Mouse (Mus musculus) stomach, embryonic 14.5 days (tissue): ENCODE data around the gene Pde4b. TPM values are rescaled to one million over a fixed set of nuclear protein-coding genes. Genes with fewer than 3 reads are reported as not detected.
"Not testable (repeated sequence)": the region's sequence is repeated elsewhere in the genome, so short reads cannot be mapped to it uniquely, and the experiment has no call there.

Experiments
- ATAC-seq: fragments of 200-750 bp; cut with Nextera tagmentation; 2 replicates; pipeline ENCODE4 v1.8.0; 2017; ENCODE audit warnings: low read depth, moderate TSS enrichment; ENCODE audit not compliant: insufficient number of reproducible peaks, insufficient read depth, low FRiP score
- H3K27ac ChIP-seq: fragments of 300-500 bp; sonication (generic); 2 replicates; pipeline ENCODE4 v1.5.1; 2014; ENCODE audit warnings: mild to moderate bottlenecking, low read length, moderate library complexity, mixed read lengths
- H3K27me3 ChIP-seq: fragments of 300-500 bp; sonication (generic); 2 replicates; pipeline ENCODE4 v1.6.1; 2014; ENCODE audit warnings: low read length, control low read depth, mixed read lengths; ENCODE audit not compliant: control insufficient read depth, insufficient read depth
- H3K36me3 ChIP-seq: fragments of 300-500 bp; sonication (generic); 2 replicates; pipeline ENCODE4 v1.6.1; 2014; ENCODE audit warnings: mild to moderate bottlenecking, control low read depth, low read length, moderate library complexity, mixed read lengths; ENCODE audit not compliant: control insufficient read depth, insufficient read depth
- H3K4me1 ChIP-seq: fragments of 300-500 bp; sonication (generic); 2 replicates; pipeline ENCODE4 v1.6.1; 2014; ENCODE audit warnings: low read length, control low read depth, mixed read lengths; ENCODE audit not compliant: control insufficient read depth, insufficient read depth
- H3K4me2 ChIP-seq: fragments of 300-500 bp; sonication (generic); replicated peaks from 2 replicates; pipeline ENCODE4 v1.6.1; 2014; ENCODE audit warnings: low read depth, low read length, control low read depth
- H3K4me3 ChIP-seq: fragments of 300-500 bp; sonication (generic); 2 replicates; pipeline ENCODE4 v1.5.1; 2014; ENCODE audit warnings: low read depth, low read length, control low read depth
- H3K9ac ChIP-seq: fragments of 300-500 bp; sonication (generic); replicated peaks from 2 replicates; pipeline ENCODE4 v1.6.1; 2014; ENCODE audit warnings: low read depth, mild to moderate bottlenecking, control low read depth, low read length, moderate library complexity, mixed read lengths
- H3K9me3 ChIP-seq: fragments of 300-500 bp; sonication (generic); 2 replicates; pipeline ENCODE4 v1.6.1; 2016; ENCODE audit warnings: low read depth, low read length, control low read depth; ENCODE audit not compliant: control insufficient read depth
- WGBS: fragments of 180-500 bp; shearing (Covaris S2); extraction: QIAGEN DNeasy Blood & Tissue Kit; methylation state at CpG from one replicate; pipeline ENCODE4 v1.1.7; 2014; 5-methylcytosine and 5-hydroxymethylcytosine counted together
- polyA plus RNA-seq: library from polyadenylated mRNA; unstranded; fragments of >200 nt; fragmentation: Nextera tagmentation; extraction: Ambion mirVana; gene quantifications from 2 replicates; pipeline ENCODE4 v1.2.1, GENCODE M21; 2014

The Pde4b gene
- 16.5 and 18.5 TPM in 2 replicates for polyA plus RNA-seq

DNA sequence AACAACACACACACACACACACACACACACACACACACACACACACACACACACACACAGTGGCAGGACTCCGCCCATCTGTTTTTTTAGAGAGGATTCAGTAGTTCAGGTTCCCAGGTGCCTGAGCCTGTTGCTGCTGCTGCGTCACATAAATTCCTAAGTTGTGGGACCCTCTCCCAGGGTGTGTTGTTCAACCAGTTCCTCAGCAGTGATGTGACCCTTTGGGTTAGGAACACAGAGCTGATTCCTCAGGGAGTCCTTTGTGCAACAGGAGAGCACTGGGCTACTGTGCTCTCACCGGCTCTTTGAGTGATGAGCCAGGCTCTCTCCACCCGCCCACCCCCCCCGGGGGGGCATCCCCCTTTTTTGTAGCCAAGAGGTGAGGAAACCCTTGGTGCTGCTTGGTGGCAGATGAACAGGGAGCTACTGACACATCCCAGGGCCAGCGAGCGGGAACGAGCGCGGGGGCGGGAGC lies at the start of gene Pde4b:
Gene Pde4b (plus strand): TSS at position 453 of the 475 bp plus-strand sequence.
- Histone ChIP-seq H3K4me2 (peak within 1 kb of the TSS; percentile 82), H3K4me1 (no peaks in the 10 kb centered on the region), H3K27ac (no peak within 1 kb of the TSS), H3K36me3 (no peaks in the 10 kb centered on the region), H3K4me3 (peak within 1 kb of the TSS; percentile 44), H3K9ac (peak within 1 kb of the TSS; percentile 25; the same call in 1 of the 2 replicates), H3K9me3 (no peaks in the 10 kb centered on the region), H3K27me3 (peaks cover 7% of the 10 kb centered on the region; the same call in 1 of the 2 replicates)
- WGBS = 7% methylated on average over 11 of the region's 11 CpGs
- ATAC-seq = peak; percentile 61

DNA sequence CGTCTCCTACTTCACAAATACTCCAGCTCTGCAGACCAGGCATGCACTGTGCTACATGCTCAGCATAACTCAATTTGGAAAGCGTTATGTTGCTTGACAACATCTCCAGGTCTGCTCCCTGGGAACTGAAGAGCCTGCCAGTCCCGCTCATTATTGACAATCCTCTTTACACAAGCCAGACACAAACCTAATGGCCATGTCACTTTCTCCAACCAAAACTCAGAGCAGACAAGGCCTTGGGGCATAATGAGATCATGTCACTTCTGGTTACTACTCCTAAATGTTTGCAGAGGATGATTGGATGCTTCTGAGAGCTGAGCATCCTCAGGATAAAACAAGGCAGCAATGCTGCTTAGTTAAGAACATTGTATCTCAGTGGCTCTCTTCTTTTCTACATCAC lies 47.2 kb upstream of the Pde4b start:
- Histone ChIP-seq H3K4me1 (no peaks in the 10 kb centered on the region), H3K27me3 (no peaks in the 10 kb centered on the region), H3K36me3 (no peaks in the 10 kb centered on the region), H3K4me2 (no peak overlapping the region), H3K27ac (no peak overlapping the region), H3K9ac (no peak overlapping the region), H3K4me3 (no peak overlapping the region), H3K9me3 (no peaks in the 10 kb centered on the region)
- no peak for ATAC-seq
- WGBS = 70% methylated on average over 3 of the region's 3 CpGs

DNA sequence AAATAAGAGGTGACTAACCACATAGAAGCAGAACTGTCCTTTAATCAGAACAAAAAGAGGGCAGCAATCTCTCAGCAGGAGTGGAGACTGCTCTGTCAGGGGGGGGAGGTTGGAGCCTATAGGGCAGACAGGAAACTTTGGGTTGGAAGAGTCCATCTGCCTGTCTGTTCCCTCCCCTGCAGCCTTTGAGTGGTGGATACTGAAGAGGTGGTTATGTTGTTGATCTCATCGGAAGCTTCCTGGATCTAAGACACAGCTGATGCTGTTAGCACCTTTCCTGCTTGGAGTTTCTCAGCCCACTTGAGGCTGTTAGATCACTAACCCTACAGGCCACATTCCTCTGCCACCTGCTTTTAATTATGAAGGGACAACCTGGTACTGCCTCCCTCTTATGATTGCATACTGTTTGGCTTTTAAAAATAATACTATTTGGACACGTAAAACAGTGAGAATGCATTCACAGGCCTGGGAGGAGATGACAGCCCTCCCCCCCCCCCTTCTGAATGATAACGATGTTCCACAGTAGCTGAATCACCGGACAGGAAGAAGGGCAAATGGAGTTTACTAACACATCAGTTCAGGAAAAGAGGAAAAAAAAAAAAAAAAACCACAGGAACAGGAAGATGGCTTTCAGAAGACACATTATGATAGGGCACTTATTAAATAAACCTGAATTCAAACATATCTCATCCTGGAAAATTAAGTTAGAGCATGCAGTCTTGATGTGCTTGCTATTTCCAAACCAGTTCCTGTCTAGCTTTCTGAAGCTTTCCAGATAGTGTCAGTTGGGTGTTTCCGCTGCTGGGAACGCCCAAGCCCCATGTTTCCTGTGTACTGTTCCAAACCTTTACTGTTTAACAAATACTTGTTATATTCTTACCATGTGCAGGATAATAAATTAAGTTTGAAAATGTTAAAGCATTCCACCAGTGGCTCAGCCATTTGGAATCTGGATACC lies 41.9 kb upstream of the Pde4b start:
- H3K9ac ChIP-seq = no peak overlapping the region
- H3K27ac ChIP-seq = no peak overlapping the region
- no peaks in the 10 kb centered on the region for H3K27me3 ChIP-seq
- H3K4me3 ChIP-seq = no peak overlapping the region
- no peaks in the 10 kb centered on the region for H3K9me3 ChIP-seq
- H3K4me2 ChIP-seq = no peak overlapping the region
- no peaks in the 10 kb centered on the region for H3K36me3 ChIP-seq
- WGBS = 61% methylated on average over 6 of the region's 6 CpGs
- no peaks in the 10 kb centered on the region for H3K4me1 ChIP-seq
- no peak for ATAC-seq

DNA sequence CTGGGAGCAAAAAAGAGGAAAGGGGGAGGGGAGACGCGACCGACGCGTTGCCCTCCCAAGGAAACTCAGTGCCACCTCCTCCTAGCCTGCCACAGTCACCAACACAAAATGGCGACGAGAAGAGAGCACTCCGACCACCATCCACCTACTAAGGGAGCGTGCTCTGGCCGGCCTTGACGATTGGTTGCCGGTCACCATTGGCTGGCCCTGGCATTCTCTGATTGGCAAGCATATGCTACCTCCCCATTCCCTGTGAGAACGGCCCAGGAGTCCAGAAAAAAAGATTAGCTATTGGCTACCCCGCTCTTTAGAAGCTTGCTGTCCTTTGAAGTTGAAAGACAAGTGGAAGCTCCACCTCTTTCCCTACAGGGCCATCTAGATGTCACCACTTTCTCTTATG lies 38.0 kb upstream of the Pde4b start:
- H3K36me3 ChIP-seq, H3K9ac ChIP-seq, H3K4me2 ChIP-seq, H3K9me3 ChIP-seq, H3K4me1 ChIP-seq, H3K27ac ChIP-seq, H3K4me3 ChIP-seq, H3K27me3 ChIP-seq: not testable (repeated sequence)
- ATAC-seq = 0 out of 2 replicates have a peak, but pooled peaks have one; percentile 61
- WGBS = 95% methylated on average over 14 of the region's 14 CpGs

DNA sequence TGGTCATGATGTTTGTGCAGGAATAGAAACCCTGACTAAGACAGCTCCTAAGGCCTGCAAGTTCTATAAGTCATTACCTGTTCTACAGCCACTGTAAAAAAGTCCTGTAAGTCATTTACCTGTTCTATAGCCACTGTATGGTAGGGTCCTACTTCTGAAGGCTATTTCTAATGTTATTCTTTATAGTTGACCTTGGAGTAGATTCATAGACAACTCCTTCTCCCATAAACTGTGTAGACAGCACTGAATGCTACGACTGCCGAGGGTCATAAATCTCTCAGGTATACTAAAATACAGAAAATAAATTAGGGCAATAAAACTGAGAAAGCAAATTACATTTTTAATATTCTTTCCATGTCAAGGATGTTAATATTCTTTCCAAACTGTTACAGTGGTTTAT lies 26.0 kb upstream of the Pde4b start:
- no peak overlapping the region for H3K4me3 ChIP-seq
- H3K9ac ChIP-seq = no peak overlapping the region
- no peaks in the 10 kb centered on the region for H3K27me3 ChIP-seq
- no peaks in the 10 kb centered on the region for H3K4me1 ChIP-seq
- ATAC-seq = no peak
- H3K9me3 ChIP-seq = no peaks in the 10 kb centered on the region
- no peak overlapping the region for H3K27ac ChIP-seq
- no peaks in the 10 kb centered on the region for H3K36me3 ChIP-seq
- 83% methylated on average over 2 of the region's 2 CpGs for WGBS
- no peak overlapping the region for H3K4me2 ChIP-seq

DNA sequence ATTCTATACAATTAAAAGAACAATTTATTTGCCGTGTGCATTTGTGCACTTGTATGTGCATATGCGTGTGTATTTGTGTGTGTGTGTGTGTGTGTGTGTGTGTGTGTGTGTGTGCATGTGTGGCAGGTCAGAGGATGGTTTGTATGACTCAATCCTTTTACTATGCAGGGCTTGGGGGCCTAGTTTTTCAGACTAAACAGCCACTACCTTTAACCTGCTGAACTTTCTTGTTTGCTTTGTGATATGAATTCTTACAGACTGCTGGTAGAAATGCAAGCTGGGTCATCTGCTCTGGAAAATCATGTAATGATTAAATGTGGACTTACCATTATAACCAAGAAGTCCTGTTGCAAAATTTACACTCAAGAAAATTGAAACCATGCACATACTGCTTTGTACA lies 18.0 kb upstream of the Pde4b start:
- ATAC-seq = 0 out of 2 replicates have a peak, but pooled peaks have one; percentile 33
- no peak overlapping the region for H3K4me3 ChIP-seq

DNA sequence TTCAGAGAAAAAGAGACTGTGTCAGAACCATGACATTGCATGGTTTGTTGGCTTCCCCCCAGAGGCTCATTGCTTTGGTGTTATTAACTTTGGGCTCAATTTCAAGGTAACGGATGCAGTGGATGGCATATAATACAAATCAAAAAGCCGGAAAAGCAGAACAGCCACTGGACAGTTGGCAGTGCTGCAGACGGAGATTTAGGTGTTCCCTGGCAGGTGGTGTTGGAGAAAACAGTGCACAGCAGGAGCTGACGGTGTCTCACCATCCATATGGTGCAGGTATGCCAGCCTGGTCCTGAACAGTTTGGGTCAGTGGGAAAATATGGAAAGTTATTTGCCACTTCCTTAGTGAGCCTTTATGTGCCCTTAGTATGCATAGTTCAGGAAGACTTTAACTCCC lies 1.0 kb upstream of the Pde4b start:
- ATAC-seq = no peak

More for the DNA sequence above, 18.0 kb upstream of the Pde4b start:
- no peaks in the 10 kb centered on the region for H3K9me3 ChIP-seq
- no peak overlapping the region for H3K4me2 ChIP-seq
- H3K9ac ChIP-seq = no peak overlapping the region
- WGBS = 83% methylated on average over 2 of the region's 2 CpGs
- H3K27ac ChIP-seq = no peak overlapping the region
- H3K27me3 ChIP-seq = no peaks in the 10 kb centered on the region
- H3K4me1 ChIP-seq = no peaks in the 10 kb centered on the region
- H3K36me3 ChIP-seq = no peaks in the 10 kb centered on the region

DNA sequence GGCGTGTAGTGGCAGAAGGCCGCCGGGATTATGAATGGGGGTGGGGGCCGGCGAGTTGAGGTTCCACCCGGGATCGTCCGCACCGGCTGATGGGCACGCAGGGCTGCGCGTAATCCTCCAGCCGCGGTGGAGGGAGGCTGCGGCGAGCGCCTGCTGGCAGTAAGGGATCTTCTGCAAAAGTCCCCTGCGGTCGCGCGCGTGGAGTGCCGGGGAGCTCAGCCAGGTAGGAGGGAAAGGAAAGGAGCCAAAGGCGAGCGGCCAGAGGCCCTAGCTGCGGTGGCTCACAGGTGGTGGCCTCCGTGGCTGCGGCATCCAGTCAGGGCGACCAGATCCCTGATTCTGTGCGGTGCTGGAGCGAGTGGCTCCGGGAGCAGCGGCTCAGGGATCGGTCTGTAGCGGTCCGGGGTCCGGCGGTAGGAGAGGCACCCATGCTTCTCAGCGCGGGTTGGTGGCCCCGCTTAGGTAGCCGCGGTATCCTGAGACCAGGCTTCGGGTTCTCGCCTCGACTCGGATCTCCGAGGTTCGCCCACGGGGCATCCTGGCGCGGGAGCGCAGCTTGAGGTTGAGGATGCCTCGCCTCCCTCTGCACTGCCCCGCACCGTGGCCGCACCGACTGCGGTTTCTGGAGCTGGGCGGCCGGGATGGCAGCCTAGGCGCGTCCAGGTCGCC lies 357 bp downstream of the Pde4b start:
- Histone ChIP-seq H3K4me3 (peak overlapping the region; percentile 44), H3K27me3 (peaks cover 7% of the 10 kb centered on the region; the same call in 1 of the 2 replicates), H3K9ac (peak overlapping the region; percentile 25; the same call in 1 of the 2 replicates), H3K4me2 (peak overlapping the region; percentile 82), H3K9me3 (no peaks in the 10 kb centered on the region), H3K36me3 (no peaks in the 10 kb centered on the region), H3K4me1 (no peaks in the 10 kb centered on the region), H3K27ac (no peak overlapping the region)
- peak; percentile 67 for ATAC-seq
- under 1% methylated on average over 63 of the region's 64 CpGs for WGBS

More for the DNA sequence above, 1.0 kb upstream of the Pde4b start:
- Histone ChIP-seq H3K9me3 (no peaks in the 10 kb centered on the region), H3K27ac (no peak overlapping the region), H3K27me3 (peaks cover 7% of the 10 kb centered on the region; the same call in 1 of the 2 replicates), H3K4me3 (no peak overlapping the region), H3K4me1 (no peaks in the 10 kb centered on the region), H3K9ac (no peak overlapping the region), H3K36me3 (no peaks in the 10 kb centered on the region), H3K4me2 (no peak overlapping the region)
- 84% methylated on average over 4 of the region's 4 CpGs for WGBS
